Mouse (Mus musculus) olfactory bulb, adult 2 months (tissue): Measurements from ENCODE around the gene Dnajc3.

Source experiments
- CTCF ChIP-seq: fragments of 200-500 bp; IDR thresholded peaks from 2 replicates; pipeline ENCODE4 v1.5.1; 2012; ENCODE audit warnings: low read depth, mild to moderate bottlenecking, low read length, moderate library complexity; ENCODE audit not compliant: insufficient read depth
- POLR2A ChIP-seq: fragments of 200-500 bp; IDR thresholded peaks from 2 replicates; pipeline ENCODE4 v1.6.1; 2012; ENCODE audit warnings: mild to moderate bottlenecking, low read depth, low read length, moderate library complexity; ENCODE audit not compliant: insufficient read depth

DNA sequence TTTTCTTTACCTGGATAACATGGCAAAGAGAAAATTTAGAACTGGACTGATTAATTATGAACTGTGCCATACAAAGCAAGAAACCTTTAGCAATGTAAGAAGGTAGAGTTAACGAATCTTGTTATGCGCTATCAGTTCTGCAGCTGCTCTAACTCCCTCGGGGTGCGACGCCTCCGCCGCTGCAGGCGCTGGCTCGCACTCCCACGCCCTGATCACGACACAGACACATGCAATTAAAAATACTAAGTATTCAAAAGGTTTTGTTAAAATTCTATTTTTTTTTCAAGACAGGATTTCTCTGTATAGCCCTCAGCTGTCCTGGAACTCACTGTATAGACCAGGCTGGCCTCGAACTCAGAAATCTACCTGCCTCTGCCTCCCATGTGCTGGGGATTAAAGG is 75.8 kb downstream of the Dnajc3 start:
- TF ChIP-seq CTCF (no peak), POLR2A (no peak)
